Mouse (Mus musculus): ENCODE data around the gene Mpeg1. TPM values are rescaled to one million over a fixed set of nuclear protein-coding genes. Genes with fewer than 3 reads are reported as not detected.

Mpeg1 gene
- polyA plus RNA-seq, 1 experiment from 2014 or later, result 0.63 TPM

DNA sequence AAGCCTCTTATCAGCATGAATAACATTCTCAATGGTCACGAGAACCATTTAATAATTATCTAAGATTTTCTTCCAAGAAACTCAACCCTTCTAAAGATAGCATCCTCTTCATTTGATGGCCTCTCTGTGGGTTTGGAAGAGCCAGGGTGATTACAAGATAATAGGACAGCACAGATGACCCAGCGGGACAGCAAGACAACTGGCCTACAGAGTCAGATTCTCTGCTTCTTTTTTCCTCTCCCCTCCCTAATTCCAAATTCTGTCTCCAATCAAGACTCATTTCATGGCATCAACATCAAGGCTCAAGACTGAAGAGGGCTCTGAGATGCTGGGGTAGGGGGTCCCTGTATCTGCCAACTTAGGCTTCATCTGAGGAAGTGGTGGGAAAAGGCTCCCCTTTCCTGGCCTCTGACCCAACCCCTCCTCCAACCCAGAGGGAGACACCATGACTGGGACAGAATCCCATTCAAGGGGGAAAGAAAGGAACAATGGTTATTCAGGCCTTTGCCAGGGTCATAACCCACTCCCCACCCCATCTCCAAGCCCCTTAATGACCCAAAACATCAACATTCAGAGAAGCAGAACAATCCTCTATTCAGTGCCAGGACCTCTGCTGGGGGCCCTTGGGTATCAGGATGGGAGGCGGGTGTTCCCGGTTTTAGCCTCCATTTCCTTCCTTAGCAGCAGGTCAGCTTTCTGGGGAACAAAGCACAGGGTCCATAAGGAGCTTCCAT is 33.0 kb downstream of the Mpeg1 start:
- no peaks in the 10 kb centered on the region for H3K27me3 ChIP-seq (ENCODE audit: insufficient read depth, low read length)
- no peak for TF ChIP-seq CTCF (IDR thresholded peaks at IDR 0.05; ENCODE audit: low read depth)
- H3K27ac ChIP-seq (ENCODE audit: low read depth), result no peak overlapping the region
- H3K36me3 ChIP-seq (ENCODE audit: insufficient read depth), result peaks cover 32% of the 10 kb centered on the region
- H3K9me3 ChIP-seq (ENCODE audit: low read depth, low read length), result no peaks in the 10 kb centered on the region
- no peak overlapping the region for H3K4me2 ChIP-seq
- no peak for ATAC-seq (ENCODE audit: insufficient read depth)
- DNase-seq, result no peak
- no peak overlapping the region for H3K4me3 ChIP-seq (ENCODE audit: low read depth, low read length)
- H3K4me1 ChIP-seq (ENCODE audit: insufficient read depth), result 0 out of 2 replicates have a peak, but pooled peaks cover 5% of the 10 kb centered on the region
- 69% methylated on average over 4 of the region's 4 CpGs for WGBS
- no peak overlapping the region for H3K9ac ChIP-seq

DNA sequence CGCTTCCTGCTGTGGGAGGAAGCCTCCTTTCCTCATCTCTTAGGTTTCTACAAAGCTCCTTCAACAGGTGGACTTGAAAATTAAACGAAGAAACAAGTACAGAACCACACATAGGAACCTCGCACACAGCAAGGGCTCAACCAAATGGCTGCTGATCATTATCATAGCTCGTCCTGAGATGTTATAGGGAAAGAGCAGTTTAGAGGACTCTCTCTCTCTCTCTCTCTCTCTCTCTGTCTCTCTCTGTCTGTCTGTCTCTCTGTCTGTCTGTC is 33.5 kb downstream of the Mpeg1 start:
- Histone ChIP-seq H3K9me3 (ENCODE audit: low read depth, low read length) (no peaks in the 10 kb centered on the region), H3K36me3 (ENCODE audit: insufficient read depth) (peaks cover 32% of the 10 kb centered on the region), H3K27ac (ENCODE audit: low read depth) (no peak overlapping the region), H3K4me1 (ENCODE audit: insufficient read depth) (0 out of 2 replicates have a peak, but pooled peaks cover 5% of the 10 kb centered on the region), H3K4me3 (ENCODE audit: low read depth, low read length) (no peak overlapping the region), H3K4me2 (no peak overlapping the region), H3K9ac (no peak overlapping the region), H3K27me3 (ENCODE audit: insufficient read depth, low read length) (no peaks in the 10 kb centered on the region)
- ATAC-seq (ENCODE audit: insufficient read depth), result no peak
- DNase-seq, result no peak
- WGBS, result 74% methylated on average over 4 of the region's 4 CpGs
- TF ChIP-seq CTCF (IDR thresholded peaks at IDR 0.05; ENCODE audit: low read depth), result no peak

DNA sequence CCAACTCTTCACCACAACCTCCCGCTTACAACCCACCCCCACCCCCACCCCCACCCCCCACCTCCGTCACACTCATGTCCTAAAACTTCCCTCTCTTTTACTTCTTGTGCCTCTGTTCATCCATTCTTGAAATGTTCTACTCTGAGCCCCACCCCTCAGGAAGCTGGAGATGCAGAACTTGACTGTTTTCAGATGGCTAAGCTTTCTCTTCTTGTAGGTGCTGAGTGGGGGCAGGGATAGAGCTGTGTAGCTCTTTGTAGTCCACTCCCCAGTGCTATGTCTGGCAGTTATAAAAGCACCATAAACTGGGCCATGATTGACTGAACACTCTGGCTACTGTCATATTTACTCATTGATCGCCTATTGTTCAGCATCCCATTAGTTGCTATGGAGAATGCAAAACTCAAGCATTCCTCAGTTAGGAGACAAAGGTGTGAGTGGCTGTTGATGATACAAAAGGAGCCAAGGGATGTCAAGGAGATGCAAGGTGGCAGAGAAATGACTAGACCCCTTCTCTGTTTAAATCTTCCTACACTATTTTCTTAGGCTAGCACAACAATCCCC is 34.5 kb downstream of the Mpeg1 start:
- 75% methylated on average over 3 of the region's 3 CpGs for WGBS
- Histone ChIP-seq H3K27ac (ENCODE audit: low read depth) (no peak overlapping the region), H3K4me1 (ENCODE audit: insufficient read depth) (no peaks in the 10 kb centered on the region), H3K4me2 (no peak overlapping the region), H3K27me3 (ENCODE audit: insufficient read depth, low read length) (no peaks in the 10 kb centered on the region), H3K36me3 (ENCODE audit: insufficient read depth) (peaks cover 27% of the 10 kb centered on the region), H3K4me3 (ENCODE audit: low read depth, low read length) (no peak overlapping the region), H3K9me3 (ENCODE audit: low read depth, low read length) (no peaks in the 10 kb centered on the region), H3K9ac (no peak overlapping the region)
- no peak for TF ChIP-seq CTCF (IDR thresholded peaks at IDR 0.05; ENCODE audit: low read depth)
- DNase-seq, result no peak
- no peak for ATAC-seq (ENCODE audit: insufficient read depth)

DNA sequence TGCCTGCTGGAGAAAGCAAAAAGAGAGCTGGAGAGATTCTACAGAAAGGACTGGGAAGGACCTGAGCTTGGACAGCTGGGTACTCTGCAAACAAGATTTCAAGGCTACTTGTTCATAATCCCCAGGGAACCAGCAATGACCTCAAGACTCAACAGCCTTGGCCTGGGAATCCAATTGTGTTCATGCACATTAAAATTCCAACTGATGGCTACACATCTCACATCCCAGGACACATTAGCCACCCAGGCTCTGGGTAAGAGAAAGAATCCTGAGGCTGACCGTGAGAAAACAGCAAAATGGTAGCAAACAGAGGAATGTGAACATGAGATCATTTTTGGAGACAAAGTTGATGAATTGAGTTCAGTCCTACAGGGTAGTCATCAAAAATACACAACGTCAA is 35.7 kb downstream of the Mpeg1 start:
- WGBS, result 81% methylated on average over 2 of the region's 2 CpGs
- ATAC-seq (ENCODE audit: insufficient read depth), result no peak
- TF ChIP-seq CTCF (IDR thresholded peaks at IDR 0.05; ENCODE audit: low read depth), result no peak

DNA sequence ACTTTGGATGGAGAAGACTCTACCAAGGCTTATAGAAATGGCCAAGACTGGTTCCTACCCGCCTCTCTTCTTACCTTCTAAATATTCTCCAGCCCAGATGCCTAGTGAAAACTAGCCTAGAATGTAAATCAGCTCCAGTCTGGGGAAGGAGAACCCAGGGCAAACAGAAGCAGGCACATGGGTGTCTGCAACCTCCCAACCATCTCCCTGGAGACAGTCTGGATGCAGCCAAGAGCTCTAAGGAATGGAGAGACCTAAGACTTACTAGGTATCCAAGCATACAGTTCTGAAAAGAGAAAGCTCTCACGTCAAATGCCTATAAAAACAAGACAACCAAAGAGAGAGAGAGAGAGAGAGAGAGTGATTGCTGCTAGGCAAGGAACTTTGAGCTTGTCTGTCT is 37.3 kb downstream of the Mpeg1 start:
- H3K9ac ChIP-seq, result no peak overlapping the region
- no peak overlapping the region for H3K4me3 ChIP-seq (ENCODE audit: low read depth, low read length)
- no peak overlapping the region for H3K4me2 ChIP-seq
- 0 out of 2 replicates have a peak, but pooled peaks cover 7% of the 10 kb centered on the region for H3K4me1 ChIP-seq (ENCODE audit: insufficient read depth)
- H3K9me3 ChIP-seq (ENCODE audit: low read depth, low read length), result no peaks in the 10 kb centered on the region
- DNase-seq (no peak), ATAC-seq (ENCODE audit: insufficient read depth) (no peak)
- 0 out of 2 replicates have a peak, but pooled peaks cover 3% of the 10 kb centered on the region for H3K36me3 ChIP-seq (ENCODE audit: insufficient read depth)
- WGBS, result 79% methylated on average over 2 of the region's 2 CpGs
- no peak overlapping the region for H3K27ac ChIP-seq (ENCODE audit: low read depth)
- H3K27me3 ChIP-seq (ENCODE audit: insufficient read depth, low read length), result no peaks in the 10 kb centered on the region
- no peak for TF ChIP-seq CTCF (IDR thresholded peaks at IDR 0.05; ENCODE audit: low read depth)

More for the DNA sequence above, 35.7 kb downstream of the Mpeg1 start:
- H3K27me3 ChIP-seq (ENCODE audit: insufficient read depth, low read length), result no peaks in the 10 kb centered on the region
- no peak for DNase-seq
- 0 out of 2 replicates have a peak, but pooled peaks cover 7% of the 10 kb centered on the region for H3K4me1 ChIP-seq (ENCODE audit: insufficient read depth)
- H3K4me2 ChIP-seq, result no peak overlapping the region
- H3K36me3 ChIP-seq (ENCODE audit: insufficient read depth), result peaks cover 15% of the 10 kb centered on the region
- H3K9ac ChIP-seq, result no peak overlapping the region
- no peak overlapping the region for H3K4me3 ChIP-seq (ENCODE audit: low read depth, low read length)
- H3K27ac ChIP-seq (ENCODE audit: low read depth), result no peak overlapping the region
- H3K9me3 ChIP-seq (ENCODE audit: low read depth, low read length), result no peaks in the 10 kb centered on the region

DNA sequence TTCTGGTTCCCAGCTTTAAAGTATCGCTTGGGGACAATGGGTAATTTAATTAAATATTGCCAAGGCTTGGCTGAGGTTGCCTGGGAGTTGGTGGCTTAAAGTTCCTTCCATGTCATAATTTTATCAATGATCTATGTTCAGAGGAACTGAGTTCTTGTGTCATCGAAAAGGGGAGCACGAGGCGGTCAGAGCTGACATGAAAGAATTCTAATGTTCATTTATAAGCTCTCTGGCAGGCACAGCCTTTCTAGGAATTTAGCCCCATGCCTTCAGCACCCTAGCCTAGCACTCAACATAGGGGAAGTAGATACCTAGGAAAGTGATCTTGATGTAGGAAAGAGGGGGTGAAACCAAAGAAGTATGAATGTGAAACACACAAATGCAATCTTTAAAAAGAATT is 37.7 kb downstream of the Mpeg1 start:
- 65% methylated on average over 4 of the region's 4 CpGs for WGBS
- ATAC-seq (ENCODE audit: insufficient read depth) (no peak), DNase-seq (no peak)
- no peaks in the 10 kb centered on the region for H3K27me3 ChIP-seq (ENCODE audit: insufficient read depth, low read length)
- H3K9ac ChIP-seq, result no peak overlapping the region
- TF ChIP-seq CTCF (IDR thresholded peaks at IDR 0.05; ENCODE audit: low read depth), result no peak
- H3K27ac ChIP-seq (ENCODE audit: low read depth), result no peak overlapping the region
- 0 out of 2 replicates have a peak, but pooled peaks cover 3% of the 10 kb centered on the region for H3K36me3 ChIP-seq (ENCODE audit: insufficient read depth)
- 0 out of 2 replicates have a peak, but pooled peaks cover 7% of the 10 kb centered on the region for H3K4me1 ChIP-seq (ENCODE audit: insufficient read depth)
- H3K4me3 ChIP-seq (ENCODE audit: low read depth, low read length), result no peak overlapping the region
- no peak overlapping the region for H3K4me2 ChIP-seq
- no peaks in the 10 kb centered on the region for H3K9me3 ChIP-seq (ENCODE audit: low read depth, low read length)

DNA sequence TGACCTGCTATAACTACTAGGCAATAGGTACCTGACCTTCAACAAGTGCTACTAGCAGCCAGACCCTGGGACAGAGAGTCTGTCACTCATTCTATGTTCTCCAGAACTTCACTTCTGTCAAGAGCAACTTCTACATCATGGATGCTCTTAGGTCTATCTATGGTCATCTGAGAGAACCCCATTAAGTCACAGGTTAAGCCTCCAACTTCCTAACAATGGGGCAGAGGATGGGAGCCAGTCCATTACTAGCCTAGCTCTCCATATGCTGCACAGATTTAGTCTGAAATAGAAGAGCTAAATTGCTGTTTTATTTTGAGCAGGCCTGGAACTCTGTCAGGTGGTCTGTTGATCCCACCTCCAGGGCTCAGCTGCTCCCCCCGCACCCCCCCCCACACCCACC is 38.4 kb downstream of the Mpeg1 start:
- Histone ChIP-seq H3K27me3 (ENCODE audit: insufficient read depth, low read length) (no peaks in the 10 kb centered on the region), H3K4me3 (ENCODE audit: low read depth, low read length) (peak overlapping the region; percentile 72; the same call in 1 of the 2 replicates), H3K36me3 (ENCODE audit: insufficient read depth) (0 out of 2 replicates have a peak, but pooled peaks cover 3% of the 10 kb centered on the region), H3K4me1 (ENCODE audit: insufficient read depth) (0 out of 2 replicates have a peak, but pooled peaks cover 7% of the 10 kb centered on the region), H3K9me3 (ENCODE audit: low read depth, low read length) (no peaks in the 10 kb centered on the region), H3K9ac (no peak overlapping the region), H3K4me2 (peak overlapping the region; percentile 89), H3K27ac (ENCODE audit: low read depth) (no peak overlapping the region)
- no peak for TF ChIP-seq CTCF (IDR thresholded peaks at IDR 0.05; ENCODE audit: low read depth)
- WGBS, result 82% methylated on average over 1 of the region's 1 CpGs
- ATAC-seq (ENCODE audit: insufficient read depth) (no peak), DNase-seq (no peak)

All from lung, embryonic 14.5 days (tissue).